Mouse (Mus musculus): ENCODE data around the gene Igfbp2.

Igfbp2 gene

DNA sequence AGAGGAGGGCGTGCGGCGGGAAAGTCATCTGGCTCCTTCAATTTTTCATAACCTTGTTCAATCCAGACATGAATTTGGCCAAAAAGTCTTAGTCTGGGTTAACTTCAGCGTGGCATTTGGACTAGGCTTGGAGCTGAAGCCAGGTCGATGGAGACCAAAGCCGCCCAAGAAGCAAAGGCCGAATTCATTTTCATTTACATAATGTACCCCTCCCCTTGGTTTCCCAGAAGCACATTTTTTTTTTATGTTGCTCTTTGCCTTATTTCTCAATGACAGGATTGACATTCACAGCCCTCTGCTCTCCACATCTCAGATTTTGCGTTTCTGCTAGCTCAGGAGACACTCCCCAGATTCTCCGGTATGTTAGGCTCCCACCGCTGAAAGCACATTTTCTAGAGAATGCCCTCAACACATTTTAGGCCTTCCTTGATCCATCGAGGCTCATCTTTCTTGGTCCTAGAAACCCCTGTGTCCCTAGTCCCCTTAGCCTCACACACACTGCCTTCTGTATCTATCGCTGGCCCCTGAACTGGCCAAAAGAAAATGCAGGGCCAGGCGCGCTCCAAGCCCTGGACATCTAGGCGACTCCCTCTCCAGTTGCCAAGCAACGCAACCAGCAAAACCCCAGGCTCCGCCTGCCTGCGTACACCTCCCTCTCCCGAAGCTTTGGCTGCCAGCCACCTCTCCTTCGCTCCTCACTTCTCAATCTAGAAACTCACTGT, 46.5 kb downstream of the Igfbp2 start:
- in situ Hi-C loops (cut with MboI, MseI) = no loop called here

DNA sequence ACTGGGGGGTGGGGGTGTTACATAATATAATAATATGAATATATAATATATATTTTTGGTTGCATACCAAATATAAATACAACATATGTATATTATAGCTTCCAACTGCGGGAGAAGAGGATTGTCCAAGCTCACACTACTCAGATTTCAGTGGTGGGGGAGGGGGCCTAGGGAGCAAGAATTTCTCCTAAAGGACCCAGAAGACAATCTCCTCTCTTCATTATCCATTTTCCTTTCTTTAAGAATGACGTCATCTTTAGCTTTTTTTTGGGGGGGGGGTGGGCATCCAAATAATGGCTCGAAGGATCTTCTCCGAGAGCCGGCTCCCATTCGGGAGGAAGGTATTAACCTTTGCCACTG, 47.0 kb downstream of the Igfbp2 start:
- in situ Hi-C loops (cut with MboI, MseI) = no loop called here

DNA sequence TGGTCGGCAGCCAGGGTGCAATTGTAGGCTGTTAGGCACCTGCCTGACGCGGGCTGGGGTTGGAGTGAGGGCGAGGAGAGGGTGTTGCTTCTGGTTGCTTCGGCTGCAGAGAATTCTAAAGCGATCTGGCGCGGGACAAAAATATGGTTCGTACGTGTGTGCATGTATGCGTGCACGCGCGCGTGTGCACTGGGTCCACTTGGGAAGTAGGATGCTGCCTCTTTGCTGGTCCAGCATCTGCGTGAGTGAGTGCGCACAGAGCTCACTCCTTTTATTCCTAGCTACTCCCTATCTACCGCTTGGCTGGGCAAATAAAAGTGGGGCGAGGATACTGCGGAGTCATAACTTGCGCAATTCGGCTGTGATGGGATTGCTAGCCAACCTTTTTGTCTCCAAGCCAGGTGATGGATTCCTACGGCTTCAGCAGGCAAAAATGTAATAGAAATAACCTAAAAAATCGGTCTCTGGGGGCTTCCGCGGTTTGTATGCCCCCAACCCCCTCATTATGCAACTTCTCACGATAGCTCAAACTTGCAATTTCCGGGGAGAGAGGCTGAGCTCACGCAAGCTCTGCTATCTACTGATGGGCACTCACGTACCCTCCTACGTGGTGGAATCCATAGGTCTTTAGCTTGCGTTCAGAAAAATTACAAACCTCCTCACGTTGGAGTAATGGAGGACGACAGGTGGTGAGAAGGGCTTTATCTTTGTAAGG, 47.6 kb downstream of the Igfbp2 start:
- in situ Hi-C loops (cut with MboI, MseI) = no loop called here

DNA sequence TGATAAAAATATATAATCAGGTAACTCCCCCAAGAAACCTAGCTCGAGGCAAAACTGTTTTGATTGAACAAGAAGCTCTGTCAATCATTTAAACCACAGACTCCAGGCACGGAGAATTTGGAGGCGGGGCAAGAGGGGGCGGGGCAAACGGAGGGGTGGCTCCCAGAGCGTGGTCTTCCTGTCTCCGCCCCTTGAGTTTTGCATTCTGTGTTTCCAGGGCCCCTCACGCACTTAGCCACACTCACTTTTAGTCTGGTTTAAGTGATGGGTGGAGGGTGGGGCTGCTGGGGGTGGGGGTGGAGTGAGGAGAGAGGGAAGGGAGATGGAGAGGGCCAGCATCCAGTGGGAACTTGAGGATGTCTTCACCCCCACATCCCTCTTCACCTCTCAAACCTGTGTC, 48.2 kb downstream of the Igfbp2 start:
- in situ Hi-C loops (cut with MboI, MseI) = no loop called here

DNA sequence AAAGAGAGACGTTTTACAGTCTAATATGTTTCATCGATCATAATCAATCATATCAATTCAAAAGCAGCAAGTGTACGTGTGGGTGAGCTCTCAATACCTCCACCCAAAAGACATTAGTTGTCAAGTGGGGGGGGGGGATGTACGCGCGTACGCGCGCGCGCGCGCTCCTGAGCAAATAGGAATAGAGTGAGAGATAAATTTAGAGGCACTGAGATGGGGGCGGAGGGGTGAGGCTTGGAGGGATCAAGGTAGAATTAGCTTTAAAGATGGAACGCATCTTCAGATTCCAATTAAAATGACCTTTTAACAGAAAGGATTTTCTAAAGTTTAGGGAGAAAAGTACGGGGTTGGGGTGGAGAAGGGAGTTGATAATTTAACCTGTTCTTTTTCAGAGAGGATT, 48.8 kb downstream of the Igfbp2 start:
- in situ Hi-C loops (cut with MboI, MseI) = no loop called here

DNA sequence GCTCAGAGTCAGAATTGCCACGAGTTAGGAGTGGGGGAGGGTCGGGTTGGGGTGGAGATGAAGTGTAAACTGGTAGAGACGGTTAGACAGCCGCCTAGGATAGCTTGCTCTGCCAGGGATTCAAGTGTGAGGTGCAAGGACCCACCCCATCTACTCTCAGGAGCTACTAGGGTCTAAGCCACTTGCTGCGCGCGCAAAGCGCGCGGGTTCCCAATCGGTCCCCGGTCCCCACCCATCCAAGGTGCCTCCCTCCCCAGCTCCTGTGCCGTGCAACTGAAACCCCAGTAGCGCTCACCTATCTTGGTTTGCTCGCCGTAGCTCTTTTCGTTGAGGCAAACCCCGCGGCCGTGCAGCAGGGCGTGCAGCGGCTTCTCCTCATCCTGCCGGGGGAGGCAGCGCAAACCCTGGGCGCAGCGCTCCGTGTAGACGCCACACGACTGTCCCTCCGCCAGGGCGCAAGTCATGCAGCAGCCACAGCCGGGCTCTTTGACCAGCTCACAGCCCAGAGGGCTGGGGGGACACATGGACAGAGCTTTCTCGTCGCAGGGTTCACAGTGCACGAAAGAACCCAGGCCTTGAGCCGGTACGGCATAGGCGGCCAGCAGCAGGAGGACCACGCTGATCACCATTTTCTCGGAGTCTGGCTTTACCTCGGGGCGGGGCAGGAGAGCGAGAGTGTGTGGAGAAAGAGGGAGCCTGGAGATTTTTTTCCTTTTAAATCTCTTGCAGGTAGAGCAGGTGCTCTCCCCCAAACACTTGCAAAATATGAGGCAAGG, 49.4 kb downstream of the Igfbp2 start:
- in situ Hi-C loops (cut with MboI, MseI) = no loop called here

DNA sequence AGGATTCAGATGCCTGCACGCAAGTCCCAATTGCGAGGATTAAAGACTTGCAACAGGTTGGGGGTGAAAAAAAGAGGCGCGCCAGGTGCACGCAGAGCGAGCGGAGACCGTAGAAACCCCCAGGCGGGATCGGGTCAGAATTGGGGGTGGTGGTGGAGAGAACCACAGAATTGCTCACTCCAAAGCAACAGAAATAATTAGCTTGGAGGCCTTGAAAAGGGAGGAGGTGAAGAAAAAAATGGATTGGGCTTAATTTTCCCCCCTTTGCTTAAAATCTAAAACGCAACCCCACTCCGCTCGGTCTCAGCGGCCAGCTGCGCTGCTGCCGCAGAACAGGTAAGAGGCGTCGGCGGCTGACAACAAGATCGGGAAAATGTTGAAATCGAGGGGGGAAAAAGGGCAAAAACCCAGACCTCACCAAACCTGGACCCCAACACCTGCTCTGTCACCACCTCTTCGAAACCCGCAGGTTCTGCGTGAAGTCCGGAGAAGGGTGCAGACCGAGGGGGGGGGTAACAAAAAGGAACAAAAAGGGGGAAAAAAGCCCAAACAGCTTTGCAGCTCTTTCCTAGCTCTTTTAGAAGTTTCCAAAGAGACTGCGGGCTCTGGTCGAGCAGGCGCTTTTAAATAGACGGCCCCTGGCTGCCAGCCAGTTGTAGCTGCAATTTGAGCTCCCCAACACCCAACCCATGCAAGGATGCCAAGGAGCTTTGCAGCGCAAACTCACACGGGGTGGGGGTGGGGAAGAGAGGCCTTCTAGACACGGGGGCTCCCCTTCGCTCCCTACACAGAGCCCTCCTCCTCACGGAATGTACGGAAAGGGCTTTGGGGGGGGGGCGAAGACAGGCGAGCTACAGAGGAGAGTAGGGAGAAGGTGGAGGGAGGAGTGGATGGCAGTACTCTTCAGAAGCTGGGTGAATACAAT, 50.2 kb downstream of the Igfbp2 start, which contains the start of gene Igfbp5:
Igfbp5 (minus strand) TSS at position 598 of the 925 bp plus-strand sequence.
- in situ Hi-C loops (cut with MboI, MseI) = no loop called here

DNA sequence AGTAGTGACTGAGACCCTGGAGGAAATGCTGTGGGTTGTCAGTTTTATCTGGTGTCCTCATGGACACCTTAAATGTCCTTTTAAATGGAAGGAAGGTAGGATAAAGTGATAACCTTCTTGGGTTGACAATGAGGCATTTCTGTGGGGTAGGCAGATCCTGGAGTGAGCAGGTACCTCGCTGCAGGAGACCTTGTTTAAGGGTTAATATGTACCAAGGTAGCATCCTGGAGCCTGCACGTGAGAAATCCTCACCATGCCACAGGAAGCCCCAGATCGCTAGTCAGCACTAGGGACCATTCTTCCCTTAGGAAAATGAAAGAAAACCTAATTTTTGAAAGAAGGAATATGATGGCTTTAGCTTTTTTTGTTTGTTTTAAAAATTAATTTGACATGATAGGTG, 51.4 kb downstream of the Igfbp2 start:
- in situ Hi-C loops (cut with MboI, MseI) = no loop called here

DNA sequence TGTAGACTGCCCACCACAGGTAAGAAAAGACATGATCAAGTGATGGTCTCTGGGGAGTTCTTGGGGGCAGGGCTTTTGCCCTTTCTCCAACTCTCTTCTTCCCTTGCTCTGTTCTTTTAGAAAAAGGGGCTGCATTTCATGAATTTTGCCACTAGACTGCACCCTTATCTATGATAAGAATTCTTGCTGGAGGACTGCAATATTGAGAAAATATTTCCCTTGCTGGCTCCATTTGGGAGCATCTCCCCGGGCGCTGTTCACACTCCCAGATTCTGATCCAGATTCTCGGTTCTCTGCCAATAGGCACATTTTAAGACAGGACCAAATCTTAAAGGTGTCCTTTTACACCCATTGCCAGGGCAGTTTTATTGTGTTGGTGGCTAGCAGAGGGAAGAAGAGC, 51.8 kb downstream of the Igfbp2 start:
- in situ Hi-C loops (cut with MboI, MseI) = no loop called here

DNA sequence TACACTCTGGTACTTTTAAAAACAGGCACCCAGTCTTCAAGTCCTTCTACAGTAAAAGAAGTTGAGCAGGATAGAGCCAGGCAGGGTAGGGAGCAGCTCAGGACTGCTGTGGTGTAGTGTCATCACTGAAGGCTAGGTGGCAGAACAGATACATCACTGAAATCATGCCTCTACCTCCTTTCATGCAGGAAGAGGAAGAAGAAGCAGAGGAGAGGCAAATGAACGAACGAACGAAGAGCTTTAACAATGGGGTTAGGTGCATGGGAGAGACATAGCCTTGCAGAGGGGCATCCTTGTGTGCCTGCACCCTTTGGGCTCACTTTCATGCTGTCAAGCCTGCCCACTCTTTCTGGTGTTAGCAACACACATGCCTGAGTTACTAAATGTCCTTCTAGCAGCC, 53.6 kb downstream of the Igfbp2 start:
- in situ Hi-C loops (cut with MboI, MseI) = no loop called here

DNA sequence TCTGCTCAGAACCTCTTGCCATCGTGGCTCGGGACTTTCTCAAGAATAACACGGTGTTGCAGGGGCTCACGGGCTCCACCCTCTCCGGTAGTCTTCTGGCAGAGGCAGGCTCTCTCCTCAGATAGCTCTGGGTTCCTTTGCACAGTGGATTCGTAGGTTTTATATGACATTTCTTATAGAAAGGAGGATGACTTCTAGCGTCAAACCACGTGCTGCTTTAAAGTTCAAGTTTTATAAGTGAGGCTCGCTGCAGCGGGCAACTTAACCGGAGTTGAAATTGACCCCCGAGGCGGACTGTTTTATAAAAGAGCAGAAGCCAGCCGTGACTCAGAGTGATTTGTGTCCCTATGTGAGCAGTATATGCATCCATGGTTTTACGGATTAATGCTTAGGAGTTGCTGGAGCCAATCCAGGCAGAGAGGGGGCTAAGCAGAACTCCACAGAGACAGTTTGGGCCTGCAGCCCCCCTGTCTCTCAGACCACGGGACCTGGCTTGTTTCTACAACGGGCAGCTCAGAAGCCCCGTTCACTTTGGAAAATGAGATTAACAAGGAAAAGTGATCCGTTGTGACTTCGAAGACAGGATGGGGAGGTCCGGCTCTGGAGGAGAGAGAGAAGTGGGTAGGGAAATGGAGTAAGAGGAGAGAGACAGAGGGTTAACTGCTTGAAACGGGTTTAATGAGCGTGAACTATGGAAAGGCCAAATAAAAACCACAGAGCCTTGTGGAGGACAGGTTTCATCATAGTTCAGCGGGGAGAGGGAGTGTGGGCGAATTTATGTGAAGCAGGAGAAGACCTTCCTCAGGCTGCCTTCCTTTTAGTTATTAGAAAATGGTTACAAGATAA, 54.4 kb downstream of the Igfbp2 start:
- in situ Hi-C loops (cut with MboI, MseI) = no loop called here

DNA sequence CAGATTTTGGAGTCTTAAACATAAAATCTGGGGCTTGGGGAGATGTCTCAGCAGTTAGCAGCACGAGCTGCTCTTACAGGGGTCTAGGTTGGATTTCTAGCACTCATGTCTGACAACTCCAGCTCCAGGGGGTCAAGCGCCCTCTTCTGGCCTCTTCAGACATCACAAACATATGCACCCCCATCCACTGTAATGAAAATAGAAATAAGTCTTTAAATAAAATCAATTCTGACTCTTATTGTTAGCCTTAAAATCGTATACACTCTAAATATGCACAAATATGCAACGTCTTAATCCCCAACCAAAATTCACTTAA, 55.0 kb downstream of the Igfbp2 start:
- in situ Hi-C loops (cut with MboI, MseI) = no loop called here

DNA sequence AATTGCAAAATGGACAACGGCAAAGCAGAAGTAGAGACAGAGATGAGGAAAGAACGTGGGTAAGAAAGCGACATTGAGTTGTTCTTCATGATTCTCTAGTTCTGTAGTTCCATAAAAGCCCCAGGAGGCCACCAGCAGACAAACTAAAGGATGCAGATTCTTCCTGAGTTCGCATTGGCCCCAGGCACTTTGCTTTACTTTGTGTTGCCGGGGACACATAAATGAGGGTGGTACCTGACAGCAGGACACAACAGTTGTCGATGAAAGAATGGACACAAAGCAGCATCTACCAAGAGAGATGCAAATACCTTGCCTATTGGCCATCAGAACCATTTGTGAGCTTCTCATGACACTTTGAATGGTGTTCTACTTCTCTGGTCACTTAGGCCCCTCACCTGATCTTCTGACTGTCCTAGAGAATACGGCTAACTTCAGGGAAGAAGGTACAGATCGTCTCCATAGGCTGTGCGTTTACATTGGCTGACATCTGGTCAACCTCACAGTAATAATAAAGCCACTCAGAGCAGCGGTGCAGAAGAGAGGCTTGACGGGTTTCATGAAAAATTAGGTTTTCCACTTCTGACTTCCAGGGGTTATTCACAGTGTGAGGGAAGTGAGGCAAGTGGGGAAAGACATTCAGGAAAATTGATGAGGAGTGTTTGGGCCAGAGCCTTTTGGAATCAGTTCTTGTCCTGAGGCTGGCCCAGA, 61.0 kb downstream of the Igfbp2 start:
- in situ Hi-C loops (cut with MboI, MseI) = no loop called here

DNA sequence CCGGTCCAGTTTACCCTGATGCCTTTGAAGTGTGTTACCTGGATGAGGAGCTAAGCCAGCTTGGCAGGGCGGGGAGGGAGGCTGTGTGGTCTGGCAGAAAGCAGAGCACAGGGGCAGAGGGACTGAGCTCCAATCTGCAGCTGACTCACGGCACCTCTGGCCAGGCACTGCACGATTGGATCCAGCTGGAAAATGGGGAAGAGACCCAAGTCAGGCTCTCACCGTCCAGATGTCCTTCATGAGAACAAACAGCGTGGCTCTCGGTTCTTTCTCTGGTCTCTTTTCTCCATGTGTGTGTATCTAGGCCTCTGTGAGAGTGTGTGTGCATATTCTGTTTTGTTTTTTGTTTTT, 61.5 kb downstream of the Igfbp2 start:
- in situ Hi-C loops (cut with MboI, MseI) = no loop called here

DNA sequence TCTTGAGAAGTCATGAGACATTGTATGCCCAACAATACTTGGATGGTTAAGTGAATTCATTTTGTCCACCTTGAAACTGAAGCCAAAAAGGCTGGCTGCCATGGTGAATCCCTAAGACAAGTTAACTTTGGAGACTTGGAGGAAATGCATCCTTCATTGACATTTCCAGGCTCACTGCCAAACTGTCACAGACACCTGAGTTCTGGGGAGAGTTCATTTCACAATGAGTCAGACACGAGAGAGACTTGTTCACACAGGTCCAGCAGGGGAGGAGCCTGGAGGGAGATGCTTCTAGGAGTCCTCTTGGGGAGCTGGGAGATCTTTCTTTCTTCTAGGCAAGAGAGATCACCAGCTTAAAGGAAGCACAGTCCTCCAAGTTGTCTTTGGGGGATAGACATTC, 63.6 kb downstream of the Igfbp2 start:
- in situ Hi-C loops (cut with MboI, MseI) = no loop called here

DNA sequence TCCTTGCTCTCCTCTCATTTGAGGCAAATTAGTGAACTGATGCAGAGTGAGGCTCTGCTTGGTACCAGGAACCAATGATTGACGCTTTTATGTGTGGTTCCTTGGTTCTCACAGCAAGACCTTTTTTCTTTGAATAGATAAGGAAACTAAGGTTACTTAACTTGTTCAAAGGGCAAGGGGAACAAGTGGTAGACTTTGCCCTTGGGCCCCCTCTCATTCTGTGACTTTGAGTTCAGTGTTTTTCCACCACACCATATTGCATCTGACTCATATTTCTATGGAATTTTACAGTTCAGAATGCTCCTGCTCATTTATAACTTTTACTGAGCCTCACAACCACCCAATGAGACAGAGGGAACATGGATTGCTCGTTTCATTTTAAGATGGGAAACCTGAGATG, 71.5 kb downstream of the Igfbp2 start:
- in situ Hi-C loops (cut with MboI, MseI) = no loop called here

All from T-helper 2 cell (primary cell).